Mouse (Mus musculus): ENCODE results near the gene Syde2. TPM values are rescaled to one million over a fixed set of nuclear protein-coding genes. Genes with fewer than 3 reads are reported as not detected.
A peak's percentile ranks its signal among the peaks of the same experiment; 100 is the strongest.

Syde2 gene
- polyA plus RNA-seq, 2 experiments, result 0.69 to 0.79 TPM

GRCm38 (mm10) chr3:146053082-146053814 is 65.6 kb downstream of the Syde2 start:
- no peaks in the 10 kb centered on the region for H3K36me3 ChIP-seq (replicated peaks; ENCODE audit: control insufficient read depth, insufficient read depth, low read depth)
- no peak overlapping the region for H3K27ac ChIP-seq
- no peak for DNase-seq (ENCODE audit: low read depth in 3 of 3, low spot score in 3 of 3)
- H3K9me3 ChIP-seq (ENCODE audit: control insufficient read depth, low read length), result no peaks in the 10 kb centered on the region
- H3K9ac ChIP-seq (replicated peaks), result no peak overlapping the region
- no peak for ATAC-seq (ENCODE audit: insufficient read depth)
- WGBS (ENCODE audit: insufficient replicate concordance), result 48% methylated on average over 6 of the region's 6 CpGs
- H3K4me2 ChIP-seq (ENCODE audit: low read depth), result no peak overlapping the region
- no peaks in the 10 kb centered on the region; the same call in 1 of the 2 replicates for H3K27me3 ChIP-seq (ENCODE audit: control insufficient read depth, insufficient read depth, low read length)
- H3K4me3 ChIP-seq (ENCODE audit: insufficient read depth in 1 of 2, low read depth in 2 of 2, low read length in 2 of 2), result no peak overlapping the region
- TF ChIP-seq CTCF (IDR thresholded peaks at IDR 0.05; ENCODE audit: low read depth) (no peak), EP300 (IDR thresholded peaks at IDR 0.05; ENCODE audit: low read depth) (no peak)
- H3K4me1 ChIP-seq (replicated peaks; ENCODE audit: control insufficient read depth in 2 of 2, insufficient read depth in 2 of 2, low read length in 1 of 2), result no peaks in the 10 kb centered on the region

GRCm38 (mm10) chr3:146053873-146054272 is 66.2 kb downstream of the Syde2 start:
- WGBS (ENCODE audit: insufficient replicate concordance), result 50% methylated on average over 2 of the region's 2 CpGs
- no peaks in the 10 kb centered on the region for H3K36me3 ChIP-seq (replicated peaks; ENCODE audit: control insufficient read depth, insufficient read depth, low read depth)

GRCm38 (mm10) chr3:146057131-146057530 is 69.5 kb downstream of the Syde2 start:
- Histone ChIP-seq H3K4me2 (ENCODE audit: low read depth) (no peak overlapping the region), H3K9me3 (ENCODE audit: control insufficient read depth, low read length) (no peaks in the 10 kb centered on the region), H3K27me3 (ENCODE audit: control insufficient read depth, insufficient read depth, low read length) (no peaks in the 10 kb centered on the region; the same call in 1 of the 2 replicates), H3K4me1 (replicated peaks; ENCODE audit: control insufficient read depth in 2 of 2, insufficient read depth in 2 of 2, low read length in 1 of 2) (no peaks in the 10 kb centered on the region), H3K27ac (no peak overlapping the region), H3K4me3 (ENCODE audit: insufficient read depth in 1 of 2, low read depth in 2 of 2, low read length in 2 of 2) (no peak overlapping the region), H3K9ac (replicated peaks) (no peak overlapping the region), H3K36me3 (replicated peaks; ENCODE audit: control insufficient read depth, insufficient read depth, low read depth) (no peaks in the 10 kb centered on the region)
- DNase-seq (ENCODE audit: low read depth in 3 of 3, low spot score in 3 of 3), result no peak
- TF ChIP-seq EP300 (IDR thresholded peaks at IDR 0.05; ENCODE audit: low read depth), result no peak
- no peak for TF ChIP-seq CTCF (IDR thresholded peaks at IDR 0.05; ENCODE audit: low read depth)
- WGBS (ENCODE audit: insufficient replicate concordance), result 52% methylated on average over 7 of the region's 7 CpGs
- ATAC-seq (ENCODE audit: insufficient read depth), result no peak

More at GRCm38 (mm10) chr3:146053873-146054272, 66.2 kb downstream of the Syde2 start:
- ATAC-seq (ENCODE audit: insufficient read depth), result no peak
- Histone ChIP-seq H3K9ac (replicated peaks) (no peak overlapping the region), H3K4me3 (ENCODE audit: insufficient read depth in 1 of 2, low read depth in 2 of 2, low read length in 2 of 2) (no peak overlapping the region), H3K9me3 (ENCODE audit: control insufficient read depth, low read length) (no peaks in the 10 kb centered on the region), H3K27me3 (ENCODE audit: control insufficient read depth, insufficient read depth, low read length) (no peaks in the 10 kb centered on the region; the same call in 1 of the 2 replicates), H3K27ac (no peak overlapping the region), H3K4me2 (ENCODE audit: low read depth) (no peak overlapping the region), H3K4me1 (replicated peaks; ENCODE audit: control insufficient read depth in 2 of 2, insufficient read depth in 2 of 2, low read length in 1 of 2) (no peaks in the 10 kb centered on the region)
- TF ChIP-seq CTCF (IDR thresholded peaks at IDR 0.05; ENCODE audit: low read depth), result no peak
- no peak for TF ChIP-seq EP300 (IDR thresholded peaks at IDR 0.05; ENCODE audit: low read depth)
- no peak for DNase-seq (ENCODE audit: low read depth in 3 of 3, low spot score in 3 of 3)

- ATAC-seq (ENCODE audit: insufficient read depth), result no peak
These were observed 70.6 kb downstream of the Syde2 start for GRCm38 (mm10) chr3:146058263-146058662.

GRCm38 (mm10) chr3:146059356-146059926 is 71.8 kb downstream of the Syde2 start:
- no peak for DNase-seq (ENCODE audit: low read depth in 3 of 3, low spot score in 3 of 3)
- H3K9ac ChIP-seq (replicated peaks), result no peak overlapping the region
- TF ChIP-seq EP300 (IDR thresholded peaks at IDR 0.05; ENCODE audit: low read depth), result no peak
- no peak for TF ChIP-seq CTCF (IDR thresholded peaks at IDR 0.05; ENCODE audit: low read depth)
- H3K4me1 ChIP-seq (replicated peaks; ENCODE audit: control insufficient read depth in 2 of 2, insufficient read depth in 2 of 2, low read length in 1 of 2), result no peaks in the 10 kb centered on the region
- no peaks in the 10 kb centered on the region for H3K9me3 ChIP-seq (ENCODE audit: control insufficient read depth, low read length)
- 73% methylated on average over 15 of the region's 15 CpGs for WGBS (ENCODE audit: insufficient replicate concordance)
- H3K4me3 ChIP-seq (ENCODE audit: insufficient read depth in 1 of 2, low read depth in 2 of 2, low read length in 2 of 2), result no peak overlapping the region
- H3K36me3 ChIP-seq (replicated peaks; ENCODE audit: control insufficient read depth, insufficient read depth, low read depth), result no peaks in the 10 kb centered on the region
- ATAC-seq (ENCODE audit: insufficient read depth), result no peak
- no peaks in the 10 kb centered on the region; the same call in 1 of the 2 replicates for H3K27me3 ChIP-seq (ENCODE audit: control insufficient read depth, insufficient read depth, low read length)
- no peak overlapping the region for H3K27ac ChIP-seq
- no peak overlapping the region for H3K4me2 ChIP-seq (ENCODE audit: low read depth)

More at GRCm38 (mm10) chr3:146058263-146058662, 70.6 kb downstream of the Syde2 start:
- H3K9ac ChIP-seq (replicated peaks), result no peak overlapping the region
- H3K4me1 ChIP-seq (replicated peaks; ENCODE audit: control insufficient read depth in 2 of 2, insufficient read depth in 2 of 2, low read length in 1 of 2), result no peaks in the 10 kb centered on the region
- DNase-seq (ENCODE audit: low read depth in 3 of 3, low spot score in 3 of 3), result no peak
- TF ChIP-seq EP300 (IDR thresholded peaks at IDR 0.05; ENCODE audit: low read depth), result no peak
- peak; percentile 67 for TF ChIP-seq CTCF (IDR thresholded peaks at IDR 0.05; ENCODE audit: low read depth)
- WGBS (ENCODE audit: insufficient replicate concordance), result 14% methylated on average over 4 of the region's 4 CpGs
- no peak overlapping the region for H3K27ac ChIP-seq
- no peak overlapping the region for H3K4me2 ChIP-seq (ENCODE audit: low read depth)
- no peaks in the 10 kb centered on the region; the same call in 1 of the 2 replicates for H3K27me3 ChIP-seq (ENCODE audit: control insufficient read depth, insufficient read depth, low read length)
- H3K4me3 ChIP-seq (ENCODE audit: insufficient read depth in 1 of 2, low read depth in 2 of 2, low read length in 2 of 2), result no peak overlapping the region
- H3K36me3 ChIP-seq (replicated peaks; ENCODE audit: control insufficient read depth, insufficient read depth, low read depth), result no peaks in the 10 kb centered on the region
- no peaks in the 10 kb centered on the region for H3K9me3 ChIP-seq (ENCODE audit: control insufficient read depth, low read length)
